Mouse (Mus musculus): ENCODE results near the gene A1cf.

A1cf gene

DNA sequence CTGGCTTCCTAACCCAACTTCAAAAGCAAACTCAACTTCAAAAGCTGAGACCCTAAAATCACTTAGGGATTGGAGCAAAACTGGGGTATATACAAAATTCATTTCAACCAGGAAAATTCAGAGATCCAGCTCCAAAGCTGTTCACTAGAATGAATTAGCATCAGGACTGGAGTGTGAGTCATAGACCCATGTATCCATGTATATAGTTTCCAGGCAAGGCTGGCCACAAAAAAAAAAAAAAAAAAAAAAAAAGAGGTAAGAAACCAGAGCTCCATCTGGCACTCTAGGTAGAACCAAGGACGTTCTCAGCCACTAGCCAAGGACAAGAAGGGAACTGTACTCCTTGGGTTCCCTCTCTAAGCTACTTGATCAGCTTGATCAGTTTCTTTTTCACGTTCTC is 85.2 kb downstream of the A1cf start:
- no peak for DNase-seq (ENCODE audit: low spot score)

DNA sequence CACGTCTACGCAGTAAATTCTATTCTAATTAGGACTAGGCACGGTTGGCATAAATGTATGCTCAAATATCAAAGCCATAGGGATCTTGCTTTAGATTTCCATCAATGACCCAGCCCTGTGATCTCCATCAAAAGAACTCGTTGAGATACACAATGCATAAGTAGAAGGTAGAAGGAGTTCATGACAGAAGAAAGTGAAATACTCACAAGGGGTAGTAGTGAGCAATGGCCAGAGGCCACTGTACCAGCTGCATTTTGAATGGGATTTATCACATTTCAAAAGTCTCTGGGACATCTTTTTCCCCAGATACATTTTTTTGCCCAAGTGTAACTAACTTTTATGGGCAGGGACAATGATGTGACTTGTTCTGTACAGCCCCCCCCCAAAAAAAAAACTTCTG is 85.7 kb downstream of the A1cf start:
- no peak for DNase-seq (ENCODE audit: low spot score)

DNA sequence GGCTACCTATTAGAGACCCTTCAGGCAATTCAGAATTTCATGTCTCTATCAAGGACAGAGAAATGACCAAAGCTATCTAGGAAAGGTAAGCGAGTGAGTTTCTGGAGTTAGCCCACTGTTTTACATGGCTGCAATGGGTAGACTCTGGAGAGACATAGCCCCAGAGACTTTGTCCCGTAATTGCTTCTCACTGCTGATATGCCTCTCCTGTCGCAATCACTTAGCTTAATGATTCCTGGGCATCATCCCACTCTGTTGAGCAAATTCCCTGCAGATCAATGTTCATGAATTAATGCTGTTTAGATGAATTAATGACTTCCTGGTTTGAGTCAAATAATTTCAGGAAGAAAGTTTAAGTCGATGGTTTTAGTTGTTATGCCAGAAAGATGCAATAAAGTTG is 86.1 kb downstream of the A1cf start:
- no peak for DNase-seq (ENCODE audit: low spot score)

DNA sequence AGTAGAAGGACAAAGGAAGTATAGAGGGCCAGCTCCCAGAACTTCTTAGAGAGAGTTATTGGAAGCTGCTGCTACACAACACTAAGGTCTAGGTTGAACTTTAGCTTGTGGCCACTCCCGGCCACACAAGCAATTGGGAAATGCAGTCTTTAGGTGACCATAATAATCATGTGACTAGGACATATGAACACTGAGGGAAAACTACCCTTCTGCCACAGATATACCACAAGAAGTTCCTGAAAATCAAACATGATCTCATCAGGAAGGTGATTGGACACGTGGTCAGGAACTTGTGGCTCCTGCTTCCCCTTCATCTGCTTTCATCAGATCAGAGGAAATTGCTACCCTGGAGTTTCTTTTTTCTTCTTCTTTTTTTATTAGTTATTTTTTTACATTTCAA is 87.8 kb downstream of the A1cf start:
- no peak for DNase-seq (ENCODE audit: low spot score)

DNA sequence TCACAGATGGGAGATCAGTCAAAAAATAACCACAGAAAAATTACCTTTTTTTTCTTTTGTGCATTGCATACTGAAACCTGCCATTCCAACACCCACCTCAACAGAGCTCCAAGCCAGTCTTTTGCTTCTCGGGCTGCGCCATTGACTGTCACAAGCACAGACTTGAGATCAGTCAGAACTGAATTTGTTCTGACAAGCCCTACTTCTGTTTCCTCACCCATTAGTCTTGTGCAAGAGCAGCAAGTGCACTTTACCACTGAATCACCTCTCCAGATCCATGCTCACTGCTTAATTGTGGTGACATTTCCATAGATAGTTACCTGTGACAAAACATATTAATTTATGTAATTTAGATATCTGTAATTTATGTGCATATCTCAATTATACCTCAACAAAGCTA is 91.9 kb downstream of the A1cf start:
- DNase-seq (ENCODE audit: low spot score), result no peak

DNA sequence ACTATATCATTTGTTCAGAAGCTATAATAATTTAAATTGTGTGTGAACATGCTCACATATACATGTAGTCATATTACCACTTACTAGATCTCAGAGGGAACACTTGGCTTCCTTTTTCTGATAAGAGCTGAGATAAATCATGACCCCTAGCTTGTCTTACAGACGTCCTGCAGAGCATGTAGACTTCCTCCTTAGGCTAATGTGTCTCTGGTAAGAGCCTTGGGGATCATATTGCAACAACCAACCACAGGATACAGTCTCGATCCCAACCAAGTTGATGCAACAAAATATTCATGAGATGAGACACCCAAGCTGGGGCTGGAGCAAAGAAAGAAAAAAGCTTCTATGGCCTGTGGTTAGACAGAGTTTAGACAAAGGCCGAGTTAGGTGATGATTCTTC is 94.6 kb downstream of the A1cf start:
- DNase-seq (ENCODE audit: low spot score), result no peak

DNA sequence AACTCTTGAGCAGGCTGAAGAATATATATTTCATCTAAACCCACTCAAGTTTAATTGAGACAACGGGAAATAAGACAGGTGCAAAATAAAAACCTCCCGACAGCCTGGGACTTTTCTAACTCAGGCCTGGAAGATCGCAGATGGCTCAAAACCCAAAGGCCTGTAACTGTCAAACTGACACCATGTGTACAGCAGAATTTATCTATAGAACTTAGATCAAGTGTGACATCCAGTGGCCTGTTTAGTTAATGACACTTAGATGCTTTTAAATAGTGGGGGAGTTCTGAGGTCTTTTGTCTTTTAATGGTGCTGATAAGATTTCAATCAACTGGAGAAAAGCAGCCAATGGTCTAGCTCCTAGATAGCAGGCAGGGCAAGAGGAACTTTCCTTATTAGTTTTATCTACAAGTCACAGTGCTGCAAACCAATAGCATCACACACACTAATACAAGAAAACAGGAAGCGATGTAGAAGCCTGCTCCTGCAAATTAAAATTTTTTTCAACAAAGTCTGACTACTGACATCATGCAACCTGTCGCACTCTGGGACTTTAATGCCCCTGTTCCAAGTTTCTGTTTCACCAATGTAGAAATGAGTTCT is 99.5 kb downstream of the A1cf start:
- peak; percentile 42 for DNase-seq (ENCODE audit: low spot score)

DNA sequence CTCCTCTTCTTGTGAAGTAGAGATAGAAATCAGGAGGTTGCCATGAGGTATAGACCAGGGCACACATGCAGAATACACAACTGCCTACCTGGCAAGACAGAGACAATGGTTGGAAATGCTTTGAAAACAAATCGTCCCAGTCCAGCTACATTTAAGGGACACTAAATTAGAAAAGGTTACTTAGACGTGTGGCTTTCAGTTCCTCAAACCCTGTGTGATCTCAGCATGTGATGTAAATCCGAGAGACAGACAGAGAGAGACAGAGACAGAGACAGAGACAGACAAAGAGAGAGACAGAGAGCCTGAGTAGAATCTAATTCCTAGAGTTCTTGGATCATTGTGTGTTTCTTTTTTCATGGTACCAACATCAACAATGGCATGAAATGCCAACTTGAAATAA is 102.8 kb downstream of the A1cf start:
- no peak for DNase-seq (ENCODE audit: low spot score)

DNA sequence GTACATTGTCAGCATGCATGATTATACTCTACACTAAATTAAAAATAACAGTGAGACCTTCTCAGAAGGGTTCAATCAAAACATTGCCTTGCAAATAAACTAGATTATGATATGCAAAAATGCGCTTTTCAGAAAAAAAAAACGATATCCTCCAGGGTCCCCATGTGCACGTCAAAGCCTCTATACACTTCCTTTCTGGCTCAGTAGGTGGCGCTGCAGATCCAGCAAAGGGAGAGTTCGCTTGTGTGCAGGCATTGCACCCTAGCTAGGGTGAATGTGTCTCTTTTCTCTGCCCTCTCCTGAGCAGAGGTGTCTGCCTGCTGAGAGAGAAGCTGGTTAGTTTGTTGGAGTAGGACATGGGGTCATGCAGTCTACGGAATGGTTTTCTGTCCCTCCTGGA is 103.4 kb downstream of the A1cf start:
- peak; percentile 92 for DNase-seq (ENCODE audit: low spot score)

DNA sequence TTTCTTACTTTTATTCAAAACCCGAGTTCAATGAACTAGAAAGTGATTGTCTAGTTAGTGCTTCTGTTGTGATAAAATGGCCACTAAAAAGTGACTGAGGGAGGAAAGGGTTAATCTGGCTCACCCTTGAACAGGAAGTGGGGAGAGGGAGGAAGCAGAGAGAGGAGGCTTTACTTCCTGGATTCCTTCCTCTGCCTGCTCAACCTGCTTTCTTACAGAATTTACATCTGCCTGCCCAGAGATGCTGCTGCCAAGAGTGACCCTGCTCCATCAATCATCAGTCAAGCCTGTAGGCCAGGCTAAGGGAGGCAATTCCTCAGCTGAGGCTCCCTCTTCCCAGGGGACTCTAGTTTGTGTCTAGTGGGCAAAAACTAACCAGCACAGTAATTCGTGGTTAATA is 107.3 kb downstream of the A1cf start:
- peak; percentile 31 for DNase-seq (ENCODE audit: low spot score)

DNA sequence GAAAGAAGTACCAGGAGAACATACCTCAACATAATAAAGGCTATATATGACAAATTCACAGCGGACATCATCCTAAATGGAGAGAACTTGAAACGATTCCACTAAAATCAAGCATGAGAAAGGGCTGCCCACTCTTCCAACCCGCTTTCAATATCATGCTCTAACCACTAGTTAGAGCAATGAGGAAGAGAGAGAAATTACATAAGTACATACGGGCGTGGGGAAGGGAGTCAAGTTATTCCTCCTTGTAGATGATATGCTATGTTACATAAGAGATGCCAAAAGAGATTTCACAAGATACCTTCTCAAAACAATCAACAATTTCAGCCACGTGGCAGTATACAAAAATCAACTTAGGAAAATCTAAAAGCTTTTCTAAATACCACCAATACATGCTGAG is 122.5 kb downstream of the A1cf start:
- no peak for DNase-seq (ENCODE audit: low spot score)

DNA sequence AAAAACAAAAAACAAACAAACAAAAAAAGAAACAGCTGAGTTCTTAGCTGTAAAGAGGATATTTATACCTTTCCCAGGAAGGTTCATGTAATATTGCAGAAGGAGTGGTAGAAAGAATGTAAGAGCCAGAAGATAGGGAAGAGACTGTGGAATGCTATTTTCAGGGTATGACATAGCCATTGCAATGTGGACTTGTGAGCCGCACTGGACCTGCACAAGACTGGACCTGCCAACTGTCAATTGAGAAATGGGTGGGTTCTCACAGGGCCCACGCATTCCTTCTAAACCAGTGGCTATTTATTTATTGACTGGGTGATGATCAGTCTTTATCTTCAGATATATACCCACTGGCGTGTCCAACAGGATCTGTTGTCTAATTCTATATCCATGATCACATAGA is 128.4 kb downstream of the A1cf start:
- DNase-seq (ENCODE audit: low spot score), result no peak
